Mouse (Mus musculus) natural killer cell, adult 2 months (primary cell): ENCODE data around the gene Pou2f3.
"Not testable (repeated sequence)": the region's sequence is repeated elsewhere in the genome, so short reads cannot be mapped to it uniquely, and the experiment has no call there.

Experiments used
- DNase-seq, 2 experiments: peaks; one replicate each; pipeline ENCODE4 v3.0.0; 2022; ENCODE audit warnings: low spot score in 2 of 2

The Pou2f3 gene

DNA sequence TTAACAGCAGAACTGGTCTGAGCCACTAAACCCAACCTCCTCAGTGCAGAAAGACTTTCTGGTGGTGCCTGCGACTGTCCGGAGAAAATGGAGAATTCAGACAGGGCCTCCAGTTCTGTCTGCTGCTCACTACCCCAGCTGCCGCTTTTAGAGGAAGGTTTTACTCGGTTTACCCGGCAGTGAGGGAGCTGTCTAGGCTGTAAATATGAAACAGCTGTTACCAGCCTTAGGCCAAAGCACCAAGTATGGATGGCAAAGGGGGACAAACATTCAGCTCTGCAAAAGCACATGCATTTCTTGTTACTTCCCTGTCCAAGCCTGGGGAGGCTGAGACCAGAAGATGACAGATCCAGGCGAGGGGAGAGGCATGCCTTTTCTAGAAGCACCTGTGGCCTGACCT lies 43.8 kb downstream of the Pou2f3 start:
- DNase-seq: no peak

DNA sequence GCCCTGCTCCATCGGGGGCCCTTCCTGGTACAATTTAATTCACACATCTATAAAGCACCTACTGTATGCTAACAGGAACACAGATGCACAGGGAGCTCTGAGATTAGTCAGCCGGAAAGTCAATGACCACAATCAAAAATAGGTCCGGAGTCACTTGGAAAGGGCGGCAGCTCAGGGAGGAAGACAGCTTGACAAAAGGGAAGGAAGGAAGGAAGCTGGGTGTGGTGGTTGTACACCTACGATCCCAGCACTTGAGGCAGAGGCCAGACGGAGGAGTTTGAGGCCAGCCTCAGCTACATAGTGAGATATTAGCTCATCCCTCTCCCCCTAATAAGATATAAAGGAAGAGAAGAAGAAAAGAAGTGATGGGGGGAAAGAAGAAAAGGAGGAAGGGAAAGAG lies 54.2 kb downstream of the Pou2f3 start:
- DNase-seq: no peak

GRCm38 (mm10) chr9:43151779-43152178 lies 58.4 kb downstream of the Pou2f3 start:
- DNase-seq: no peak

- DNase-seq: no peak
These were observed 59.2 kb downstream of the Pou2f3 start for GRCm38 (mm10) chr9:43150957-43151356.

- DNase-seq: no peak
These were observed 60.1 kb downstream of the Pou2f3 start for GRCm38 (mm10) chr9:43150075-43150474.

DNA sequence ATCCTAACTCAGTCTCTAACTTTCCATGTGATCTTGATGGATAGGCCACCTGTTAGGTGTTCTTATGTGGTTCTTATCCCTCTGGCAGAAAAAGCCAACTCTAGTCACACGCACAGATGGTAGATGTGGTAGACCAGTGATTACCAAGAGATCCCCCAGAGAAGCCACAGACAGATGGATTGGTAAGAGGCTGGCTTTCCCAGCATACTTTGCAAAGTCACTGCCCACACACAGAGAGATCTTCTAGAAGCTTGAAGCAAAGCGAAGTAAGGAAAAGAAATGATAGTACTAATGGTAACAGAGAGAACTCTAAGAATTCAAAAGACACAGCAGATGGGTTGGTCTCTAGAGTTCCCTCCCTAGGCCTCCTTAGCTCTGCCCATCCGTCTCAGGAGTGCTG lies 60.7 kb downstream of the Pou2f3 start:
- DNase-seq: no peak

DNA sequence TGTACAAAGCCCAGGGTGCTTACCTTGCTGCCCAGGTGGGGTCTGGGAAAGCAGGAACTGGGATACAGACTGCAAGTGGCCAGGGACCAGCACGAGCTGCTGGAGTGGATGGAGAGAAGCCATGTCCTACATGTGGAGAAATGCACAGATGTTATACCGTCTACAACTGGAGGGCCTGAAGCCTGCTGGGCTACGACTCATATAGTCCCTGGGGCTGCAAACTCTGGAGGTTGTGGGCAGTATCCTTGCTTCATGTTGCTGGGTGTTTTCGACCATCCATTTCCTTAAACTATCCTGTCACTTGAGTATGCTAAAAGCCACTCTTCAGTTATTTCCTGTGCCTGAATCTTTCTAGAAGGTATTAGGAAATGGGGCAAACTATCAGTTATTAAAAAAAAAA lies 65.0 kb downstream of the Pou2f3 start:
- no peak for DNase-seq

- no peak for DNase-seq
These were observed 65.9 kb downstream of the Pou2f3 start for GRCm38 (mm10) chr9:43144206-43144810.

DNA sequence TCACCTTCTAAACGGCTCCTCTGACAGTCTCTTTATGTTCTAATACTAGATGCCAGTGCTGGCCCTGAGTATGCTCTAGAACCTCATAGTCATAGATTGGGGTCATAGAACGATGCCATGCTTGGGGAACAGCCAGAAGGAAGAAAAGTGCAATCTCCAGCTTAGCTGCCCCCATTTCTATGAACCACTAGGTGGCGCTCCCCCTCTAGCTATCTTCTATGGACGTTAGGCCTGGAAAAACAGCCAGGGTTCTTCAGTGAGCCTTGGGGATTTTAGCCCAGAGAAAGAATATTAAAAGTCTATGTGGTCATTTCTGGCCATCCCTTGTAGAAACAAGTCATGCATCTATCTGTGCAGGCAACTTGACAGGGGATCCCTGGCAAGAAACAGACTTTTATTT lies 68.3 kb downstream of the Pou2f3 start:
- DNase-seq: peak; percentile 3 to 20

DNA sequence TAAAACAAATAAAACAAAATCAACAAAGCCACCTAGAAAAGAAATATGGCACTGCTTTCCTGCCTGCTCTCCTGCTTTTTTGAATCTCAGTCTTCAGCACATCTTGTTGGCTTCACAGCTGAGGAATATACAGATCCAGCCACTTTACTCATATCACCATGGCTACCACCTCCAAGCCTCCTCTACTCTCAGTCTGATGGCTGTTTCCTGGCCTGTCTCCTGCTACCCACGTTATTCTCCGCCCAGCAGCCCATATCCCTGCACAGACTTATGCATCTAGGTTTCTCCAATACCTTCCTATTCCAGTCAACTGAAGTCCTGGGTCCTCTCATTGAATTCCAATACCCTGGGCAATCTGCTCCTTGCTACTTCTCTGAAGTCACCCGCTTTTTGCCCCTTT lies 76.6 kb downstream of the Pou2f3 start:
- no peak for DNase-seq

DNA sequence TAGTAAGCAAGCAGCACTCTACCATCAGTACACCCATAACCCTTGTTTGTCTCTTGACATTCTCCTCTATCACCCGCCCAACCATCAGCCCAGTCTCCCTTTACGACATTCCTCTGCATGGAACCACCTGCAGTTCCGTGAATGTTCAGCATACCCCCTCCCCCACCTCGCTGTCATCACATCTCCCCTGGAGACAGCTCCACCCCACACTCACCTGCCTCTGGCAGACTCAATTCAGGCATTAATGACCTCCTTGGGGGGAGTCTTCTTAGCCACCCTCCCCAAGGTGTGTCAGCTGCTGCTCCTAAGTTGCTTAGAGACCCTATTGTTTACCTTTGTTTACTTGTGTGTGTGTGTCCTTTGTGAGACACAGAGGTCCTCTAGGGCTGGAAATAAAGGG lies 77.8 kb downstream of the Pou2f3 start:
- DNase-seq: no peak

DNA sequence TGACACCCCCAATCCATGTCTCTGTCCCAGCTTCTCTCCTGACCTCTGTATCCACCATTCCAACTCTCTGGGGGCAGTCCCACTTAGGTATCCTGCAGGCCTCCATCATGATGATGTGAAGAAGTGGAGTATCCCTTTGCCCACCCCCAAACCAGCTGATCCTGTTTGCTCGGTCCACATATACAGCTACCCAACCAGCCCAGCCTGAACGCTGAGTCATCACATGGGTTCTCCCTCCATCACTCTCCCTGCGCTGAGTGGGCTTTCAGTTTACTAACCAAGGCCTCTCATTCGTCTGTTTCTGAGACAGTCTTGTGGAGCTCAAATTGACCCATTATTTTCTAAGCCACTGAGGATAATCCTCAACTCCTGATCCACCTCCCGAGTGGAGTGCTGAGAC lies 78.2 kb downstream of the Pou2f3 start:
- DNase-seq: no peak

DNA sequence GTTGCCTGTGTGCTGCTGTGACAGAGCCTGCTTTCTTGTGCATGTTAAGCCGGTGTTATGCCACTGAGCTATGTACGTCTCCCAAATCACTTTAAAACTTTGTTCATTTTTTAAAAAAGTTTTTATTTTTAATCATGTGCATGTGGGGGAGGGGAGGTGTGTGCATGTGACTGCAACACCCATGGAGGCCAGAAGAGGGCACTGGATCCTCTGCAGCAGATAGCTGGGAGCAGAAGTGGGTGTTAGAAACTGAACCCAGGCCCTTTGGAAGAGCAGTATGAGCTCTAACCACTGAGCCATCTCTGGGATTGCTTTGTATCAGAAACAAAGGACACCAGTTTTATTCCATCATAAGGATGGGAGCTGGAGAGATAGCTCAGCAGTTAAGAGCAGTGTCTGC lies 79.5 kb downstream of the Pou2f3 start:
- DNase-seq: no peak

GRCm38 (mm10) chr9:43127101-43127787 lies 82.9 kb downstream of the Pou2f3 start:
- DNase-seq: no peak

DNA sequence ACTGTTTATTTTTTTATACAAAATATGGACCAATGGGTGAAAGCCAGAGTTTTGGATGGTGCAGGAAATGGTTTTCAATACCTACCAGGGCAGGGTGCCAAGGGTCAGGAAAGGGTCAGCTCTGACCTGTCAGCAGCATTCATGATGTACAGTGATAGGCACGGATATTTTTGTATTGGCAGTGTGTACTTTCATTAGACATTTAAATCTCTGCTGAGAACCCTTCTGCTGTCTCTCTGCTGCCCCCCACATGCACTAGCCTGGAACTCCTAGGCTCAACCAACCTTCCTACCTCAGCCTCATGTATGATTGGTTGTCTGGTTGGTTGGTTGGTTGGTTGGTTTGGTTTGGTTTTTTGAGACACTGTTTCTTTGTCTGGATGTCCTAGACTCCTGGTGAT lies 87.8 kb downstream of the Pou2f3 start:
- no peak for DNase-seq

GRCm38 (mm10) chr9:43121948-43122347 lies 88.2 kb downstream of the Pou2f3 start:
- DNase-seq: not testable (repeated sequence)

- no peak for DNase-seq
These were observed 93.2 kb downstream of the Pou2f3 start for GRCm38 (mm10) chr9:43116997-43117336.

- DNase-seq: no peak
These were observed 93.8 kb downstream of the Pou2f3 start, which contains the start of gene Tmem136 for GRCm38 (mm10) chr9:43116134-43116996. Gene Tmem136 (minus strand): TSS chr9:43116570.

DNA sequence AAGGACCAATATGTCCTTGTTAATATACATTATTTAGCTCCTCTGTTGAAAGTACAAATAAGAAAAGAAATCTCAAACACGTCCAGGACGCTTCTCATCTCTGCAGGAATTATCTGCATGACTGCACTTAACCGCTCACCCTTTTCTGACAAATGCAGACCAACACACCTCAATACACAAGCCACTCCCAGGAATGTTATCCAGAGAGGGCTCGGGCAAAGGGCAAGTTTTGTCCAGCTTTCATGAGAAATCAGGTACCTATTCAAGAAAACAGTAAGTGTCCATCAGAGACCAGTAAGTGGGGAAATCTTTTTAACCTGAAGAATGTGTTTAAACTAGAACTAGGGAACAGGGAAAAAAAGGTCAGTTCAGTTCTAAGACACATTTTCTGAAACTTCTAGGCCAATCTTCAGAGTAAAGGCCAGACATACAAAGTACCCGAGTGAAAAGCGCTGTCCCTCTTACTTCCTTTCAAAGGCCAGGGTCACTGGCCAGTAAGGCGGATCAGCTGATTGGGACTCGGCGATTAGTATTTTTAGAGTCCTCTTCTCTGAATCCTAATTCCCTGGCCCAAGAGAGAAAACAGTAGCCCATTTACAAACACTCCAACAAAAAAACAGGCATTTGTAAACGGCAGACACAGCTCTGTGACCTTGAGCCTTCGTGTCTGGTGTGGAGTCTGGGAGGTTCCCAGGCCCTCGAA lies 94.6 kb downstream of the Pou2f3 start:
- no peak for DNase-seq

- no peak for DNase-seq
These were observed 95.3 kb downstream of the Pou2f3 start for GRCm38 (mm10) chr9:43114833-43115232.

- no peak for DNase-seq
These were observed 99.7 kb downstream of the Pou2f3 start for GRCm38 (mm10) chr9:43110286-43110980.

- DNase-seq: no peak
These were observed 101.0 kb downstream of the Pou2f3 start for GRCm38 (mm10) chr9:43109125-43109524.
